Mouse (Mus musculus) bone marrow macrophage, adult 2 months (primary cell): ENCODE measurements around the gene Zfp609.

Experiments used
- CTCF ChIP-seq: IDR thresholded peaks from 2 replicates; pipeline ENCODE4 v1.5.1; 2012; ENCODE audit warnings: low read depth, mild to moderate bottlenecking, low read length, moderate library complexity
- POLR2A ChIP-seq: IDR thresholded peaks from 2 replicates; pipeline ENCODE4 v1.6.1; 2012; ENCODE audit warnings: mild to moderate bottlenecking, low read depth, low read length, borderline replicate concordance

DNA sequence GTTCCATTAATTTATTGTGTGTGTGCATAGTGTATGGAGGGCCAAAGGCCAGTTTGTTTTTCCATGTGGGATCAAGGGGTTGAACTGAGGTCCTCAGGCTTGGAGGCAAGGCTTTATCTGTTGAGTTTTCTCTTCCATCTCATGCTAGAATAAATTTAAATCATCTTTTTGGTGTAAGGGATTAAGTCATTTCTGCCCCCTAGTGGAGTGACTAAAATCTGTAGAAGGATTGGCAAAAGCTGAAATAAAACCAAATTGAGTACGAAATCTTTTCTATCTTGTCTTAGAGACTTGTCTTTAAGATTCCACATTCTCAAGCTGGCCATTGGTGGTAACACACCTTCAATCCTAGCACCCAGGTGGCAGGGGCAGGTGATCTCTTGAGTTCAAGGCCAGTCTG lies 144.4 kb downstream of the Zfp609 start:
- TF ChIP-seq POLR2A (no peak), CTCF (0 out of 2 replicates have a peak, but pooled peaks have one; percentile 13)
